Mouse (Mus musculus): ENCODE results near the gene Rabl6.

Rabl6 gene

GRCm38 (mm10) chr2:25545996-25546810, 62.1 kb downstream of the Rabl6 start:
- no peak for DNase-seq (ENCODE audit: low spot score in 2 of 2)

- peak in 1 of 2 experiments; percentile 57 for DNase-seq (ENCODE audit: low spot score in 2 of 2)
Observed at GRCm38 (mm10) chr2:25541644-25542367, 66.5 kb downstream of the Rabl6 start.

- peak in 1 of 2 experiments; percentile 54 for DNase-seq (ENCODE audit: low spot score in 2 of 2)
Observed at GRCm38 (mm10) chr2:25540541-25540948, 67.8 kb downstream of the Rabl6 start.

GRCm38 (mm10) chr2:25536531-25536930, 71.8 kb downstream of the Rabl6 start:
- no peak for DNase-seq (ENCODE audit: low spot score in 2 of 2)

- no peak for DNase-seq (ENCODE audit: low spot score in 2 of 2)
Observed at GRCm38 (mm10) chr2:25534866-25535182, 73.5 kb downstream of the Rabl6 start.

- DNase-seq (ENCODE audit: low spot score in 2 of 2): peak in 1 of 2 experiments; percentile 38
Observed at GRCm38 (mm10) chr2:25534178-25534865, 74.0 kb downstream of the Rabl6 start.

- DNase-seq (ENCODE audit: low spot score in 2 of 2): no peak
Observed at GRCm38 (mm10) chr2:25533707-25534106, 74.6 kb downstream of the Rabl6 start.
